14 mouse cellular contexts compared by ENCODE assay signal in genomic region chr9:32874306-32874875, GRCm38 (mm10).
DNase-seq lines count a peak whose midpoint lies in the region; ATAC-seq lines count a peak whose summit lies in the region.
"Had no signal": no experiment of that assay in that cellular context is flagged by ENCODE, and none has a peak within 500 bp of the region (broad histone marks: within the 10 kb centered on the region; RNA-seq: fewer than 3 reads in every experiment).

No protein-coding gene starts in this region.

- H3K36me3 ChIP-seq in embryonic facial prominence, embryonic 14.5 days (ENCODE audit: control insufficient read depth, insufficient read depth, low read length): no peaks in the 10 kb centered on the region
- H3K36me3 ChIP-seq: embryonic facial prominence, embryonic 12.5 days; heart, embryonic 15.5 days; midbrain, embryonic 12.5 days had no signal

- peak; percentile 12 to 25 for DNase-seq in heart, postnatal 10 days
- DNase-seq in heart, adult 9 months (ENCODE audit: low spot score in 2 of 2): no peak
- peak; percentile 5 for DNase-seq in ovary, postnatal 36 days (ENCODE audit: low spot score)
- DNase-seq in ovary, postnatal 10 days (ENCODE audit: low spot score): no peak
- peak; percentile 67 for DNase-seq in embryonic facial prominence, embryonic 14.5 days (ENCODE audit: low spot score)
- DNase-seq in lung, postnatal 25 days (ENCODE audit: low spot score): peak; percentile 14
- DNase-seq in frontal cortex, postnatal 10 days (ENCODE audit: low spot score in 2 of 2): no peak
- DNase-seq in thymus, adult 18-20 months: no peak
- DNase-seq: cerebellum, adult 8-10 months; gastrocnemius, postnatal 10 days had no signal

- no peak overlapping the region for H3K9ac ChIP-seq in embryonic facial prominence, embryonic 14.5 days (ENCODE audit: low read depth, low read length)
- H3K9ac ChIP-seq: embryonic facial prominence, embryonic 12.5 days; forebrain, embryonic 13.5 days; heart, embryonic 15.5 days; midbrain, embryonic 12.5 days had no signal

- ATAC-seq in embryonic facial prominence, embryonic 14.5 days (ENCODE audit: low read depth): no peak
- ATAC-seq: forebrain, embryonic 13.5 days had no signal

- WGBS in embryonic facial prominence, embryonic 14.5 days: 33% methylated on average over 6 of the region's 6 CpGs

- 0 out of 2 replicates have a peak, but pooled peaks cover 3% of the 10 kb centered on the region for H3K4me1 ChIP-seq in embryonic facial prominence, embryonic 14.5 days (ENCODE audit: control insufficient read depth, insufficient read depth, low read length)
- H3K4me1 ChIP-seq: forebrain, embryonic 13.5 days; midbrain, embryonic 12.5 days had no signal

- no peak overlapping the region for H3K4me2 ChIP-seq in embryonic facial prominence, embryonic 14.5 days (ENCODE audit: low read depth, low read length)
- H3K4me2 ChIP-seq: embryonic facial prominence, embryonic 12.5 days; forebrain, embryonic 13.5 days; midbrain, embryonic 12.5 days had no signal

- no peak overlapping the region for H3K27ac ChIP-seq in embryonic facial prominence, embryonic 14.5 days (replicated peaks; ENCODE audit: low read depth, low read length)
- H3K27ac ChIP-seq: embryonic facial prominence, embryonic 12.5 days; forebrain, embryonic 13.5 days; heart, embryonic 15.5 days; midbrain, embryonic 12.5 days had no signal

- intact Hi-C loops in heart, postnatal 10 days (cut with DNase I): no loop called here

- no peaks in the 10 kb centered on the region for H3K27me3 ChIP-seq in embryonic facial prominence, embryonic 14.5 days (replicated peaks; ENCODE audit: control insufficient read depth, insufficient read depth, low read length)
- H3K27me3 ChIP-seq: embryonic facial prominence, embryonic 12.5 days; forebrain, embryonic 13.5 days; heart, embryonic 15.5 days; midbrain, embryonic 12.5 days had no signal

- H3K9me3 ChIP-seq in embryonic facial prominence, embryonic 14.5 days (ENCODE audit: control insufficient read depth, low read length): no peaks in the 10 kb centered on the region
- H3K9me3 ChIP-seq: embryonic facial prominence, embryonic 12.5 days; forebrain, embryonic 13.5 days; heart, embryonic 15.5 days; midbrain, embryonic 12.5 days had no signal

- no peak overlapping the region for H3K4me3 ChIP-seq in embryonic facial prominence, embryonic 14.5 days (ENCODE audit: low read depth, low read length)
- H3K4me3 ChIP-seq: embryonic facial prominence, embryonic 12.5 days; forebrain, embryonic 13.5 days; heart, embryonic 15.5 days; midbrain, embryonic 12.5 days had no signal

Comparison
In these comparisons a context has a peak if more than half of its experiments do, and no peak if none do; other contexts are left out.
1. DNase-seq: peak in heart, postnatal 10 days (2 of 2), ovary, postnatal 36 days (single experiment), embryonic facial prominence, embryonic 14.5 days (single experiment) and lung, postnatal 25 days (single experiment); none in heart, adult 9 months (0 of 2), ovary, postnatal 10 days (single experiment), frontal cortex, postnatal 10 days (0 of 2) and thymus, adult 18-20 months (0 of 2).